Mouse (Mus musculus) heart, embryonic 10.5 days (tissue): ENCODE measurements at regions not wholly inside any gene's neighbourhood (a gene's known extent, or its start where the extent isn't known, plus 50 kb on each side); places are given as distances from the start of the nearest gene placed in this dataset.

Source experiments
- DNase-seq: peaks from one replicate; pipeline ENCODE4 v3.0.0-alpha.2; 2017; ENCODE audit warnings: low spot score
- H3K27ac ChIP-seq: fragments of 300-500 bp; sonication (generic); 2 replicates; pipeline ENCODE4 v1.5.1; 2016; ENCODE audit warnings: mild to moderate bottlenecking
- H3K27me3 ChIP-seq: fragments of 300-500 bp; sonication (generic); 2 replicates; pipeline ENCODE4 v1.6.1; 2016; ENCODE audit warnings: mild to moderate bottlenecking; ENCODE audit not compliant: poor library complexity, insufficient read depth, severe bottlenecking
- H3K36me3 ChIP-seq: fragments of 300-500 bp; sonication (generic); 2 replicates; pipeline ENCODE4 v1.6.1; 2016; ENCODE audit warnings: mild to moderate bottlenecking, moderate library complexity
- H3K4me1 ChIP-seq: fragments of 300-500 bp; sonication (generic); 2 replicates; pipeline ENCODE4 v1.6.1; 2016; ENCODE audit warnings: mild to moderate bottlenecking
- H3K4me3 ChIP-seq: fragments of 300-500 bp; sonication (generic); 2 replicates; pipeline ENCODE4 v1.5.1; 2016; ENCODE audit warnings: mild to moderate bottlenecking, moderate library complexity
- H3K9me3 ChIP-seq: fragments of 300-500 bp; sonication (generic); 2 replicates; pipeline ENCODE4 v1.6.1; 2016; ENCODE audit warnings: mild to moderate bottlenecking, moderate library complexity
- whole genome bisulfite sequencing: fragments of 180-500 bp; shearing (Covaris S2); methylation state at CpG from one replicate; pipeline ENCODE4 v1.1.7; 2016; 5-methylcytosine and 5-hydroxymethylcytosine counted together

- Histone ChIP-seq H3K9me3 (no peaks in the 10 kb centered on the region), H3K27me3 (no peaks in the 10 kb centered on the region), H3K36me3 (no peaks in the 10 kb centered on the region), H3K4me3 (no peak overlapping the region), H3K4me1 (no peaks in the 10 kb centered on the region), H3K27ac (no peak overlapping the region)
- 83% methylated on average over 5 of the region's 5 CpGs for WGBS
- DNase-seq, result no peak
These were observed 73.5 kb upstream of the 4933412E24Rik start for GRCm38 (mm10) chr15:60089921-60090320.

DNA sequence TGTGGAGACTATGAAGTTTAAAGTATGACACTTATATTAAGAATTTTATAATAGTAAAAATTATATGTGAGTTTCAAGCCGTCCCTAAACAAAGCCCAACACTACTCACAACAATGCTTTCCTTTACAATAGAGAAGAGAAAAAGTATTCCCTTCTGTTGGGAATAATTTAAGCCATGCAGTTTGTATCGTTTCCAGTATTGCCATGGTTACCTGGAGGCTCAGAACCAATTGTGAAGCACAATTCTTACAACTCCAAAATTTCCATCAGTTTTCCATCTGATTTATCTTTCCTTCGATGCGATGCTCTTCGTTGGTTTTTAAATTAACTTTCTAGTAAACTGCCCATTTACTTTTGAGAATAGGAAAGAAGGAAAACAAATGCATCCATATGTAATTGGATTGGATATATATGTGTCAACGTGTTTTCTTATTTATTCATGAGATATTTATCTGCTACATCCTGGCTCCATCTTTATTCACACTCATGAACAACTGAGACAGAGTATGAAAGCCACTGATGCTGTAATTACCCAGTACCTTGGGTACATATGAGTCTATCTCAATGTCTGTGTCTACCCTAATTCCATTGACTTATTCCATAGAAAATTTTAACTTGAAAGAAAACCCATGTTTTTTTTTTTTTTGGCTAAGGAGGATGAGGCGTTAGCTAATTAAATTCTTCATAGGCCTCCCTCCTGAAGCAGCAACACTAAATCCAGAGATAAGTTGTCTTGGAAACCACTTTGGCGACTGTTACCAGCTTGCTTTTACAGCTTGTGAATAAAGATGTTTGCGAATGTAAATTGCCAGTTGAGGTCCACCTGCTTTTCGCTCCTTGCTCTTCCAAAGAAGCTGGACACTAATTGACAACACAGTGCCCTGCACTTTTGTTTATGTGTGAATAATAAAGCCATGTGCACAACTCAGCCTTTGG is 72.8 kb upstream of the 4933412E24Rik start:
- Histone ChIP-seq H3K9me3 (no peaks in the 10 kb centered on the region), H3K36me3 (no peaks in the 10 kb centered on the region), H3K27me3 (no peaks in the 10 kb centered on the region), H3K27ac (no peak overlapping the region), H3K4me1 (no peaks in the 10 kb centered on the region), H3K4me3 (no peak overlapping the region)
- no peak for DNase-seq
- WGBS, result 77% methylated on average over 10 of the region's 10 CpGs
